Mouse (Mus musculus): ENCODE data around the gene Piga. TPM values are rescaled to one million over a fixed set of nuclear protein-coding genes. Genes with fewer than 3 reads are reported as not detected.

The Piga gene
- polyA plus RNA-seq, 1 experiment from 2014 or later: 14.5 TPM

Other genes with a start within 250 kb of the Piga start
- 0.39 and 0.64 TPM in 2 replicates for gene Bmx, start 161.6 kb upstream of the Piga start, polyA plus RNA-seq (2015; fragmentation: Nextera tagmentation; extraction: Ambion mirVana)
- 8.8 and 11.2 TPM in 2 replicates for gene Pir, start 150.4 kb upstream of the Piga start, polyA plus RNA-seq (2015; fragmentation: Nextera tagmentation; extraction: Ambion mirVana)
- gene Vegfd, start 46.4 kb upstream of the Piga start, polyA plus RNA-seq (2015; fragmentation: Nextera tagmentation; extraction: Ambion mirVana): 5.5 and 6.3 TPM in 2 replicates
- 0.31 TPM in 1 of 2 replicates, not detected in the other for gene Asb11, start 17.2 kb downstream of the Piga start, polyA plus RNA-seq (2015; fragmentation: Nextera tagmentation; extraction: Ambion mirVana)
- not detected in 2 replicates for gene Asb9, start 86.5 kb downstream of the Piga start, polyA plus RNA-seq (2015; fragmentation: Nextera tagmentation; extraction: Ambion mirVana)